Mouse (Mus musculus) erythroblast, embryonic 14.5 days (primary cell): ENCODE data around the gene Pkib.

Experiments used
- GATA1 ChIP-seq: IDR thresholded peaks from 2 replicates; pipeline ENCODE4 v1.6.1; 2012; ENCODE audit warnings: low read length, inconsistent platforms, mixed read lengths
- TAL1 ChIP-seq: IDR thresholded peaks from 3 replicates; pipeline ENCODE4 v1.6.1; 2012; ENCODE audit warnings: low read length, inconsistent platforms, mixed read lengths

GRCm38 (mm10) chr10:57660505-57660904 lies 28.7 kb downstream of the Pkib start:
- TF ChIP-seq TAL1 (no peak), GATA1 (no peak)
